Mouse (Mus musculus) cortical plate, adult 2 months (tissue): Measurements from ENCODE around the gene Gpr61.

Source experiments
- CTCF ChIP-seq: fragments of 200-500 bp; IDR thresholded peaks from 2 replicates; pipeline ENCODE4 v1.5.1; 2011; ENCODE audit warnings: mild to moderate bottlenecking, control low read depth, low read length; ENCODE audit not compliant: insufficient read depth; ENCODE audit errors: extremely low read depth
- POLR2A ChIP-seq: fragments of 200-500 bp; IDR thresholded peaks from 2 replicates; pipeline ENCODE4 v1.6.1; 2011; ENCODE audit warnings: mild to moderate bottlenecking, low read length, control low read depth; ENCODE audit not compliant: insufficient read depth; ENCODE audit errors: extremely low read depth

- TF ChIP-seq CTCF, result no peak
- no peak for TF ChIP-seq POLR2A
These were observed 8.0 kb downstream of the Gpr61 start for GRCm38 (mm10) chr3:108146671-108147070.
